Mouse (Mus musculus) ZHBTc4 (cell line): Measurements from ENCODE around the gene Rcvrn.

Source experiments
- DNase-seq: peaks from one replicate; pipeline ENCODE4 v3.0.0-alpha.2; 2011; ENCODE audit warnings: low read depth, low spot score

The Rcvrn gene

GRCm38 (mm10) chr11:67668460-67669007 is 26.6 kb upstream of the Rcvrn start:
- no peak for DNase-seq

GRCm38 (mm10) chr11:67670031-67670430 is 25.1 kb upstream of the Rcvrn start:
- DNase-seq = no peak

DNA sequence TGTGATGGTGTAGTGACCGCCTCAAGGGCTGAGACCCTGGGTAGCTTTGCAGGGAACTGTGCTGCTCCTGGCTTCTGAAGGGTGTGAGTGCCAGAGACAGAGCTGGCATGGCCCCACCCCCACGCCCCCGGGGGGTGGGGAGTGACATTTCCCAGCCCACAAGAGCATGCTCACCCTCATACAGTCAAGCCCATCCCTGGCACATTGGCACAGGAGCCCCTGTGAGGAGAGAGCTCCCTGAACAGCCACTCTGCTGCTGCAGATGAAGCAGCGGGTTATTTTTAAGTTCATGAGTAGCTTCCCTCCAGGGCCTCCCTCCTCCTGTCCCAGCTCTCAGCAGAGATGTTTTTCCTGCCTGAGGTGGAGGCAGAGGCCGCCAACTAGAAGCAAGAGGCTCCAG is 23.0 kb upstream of the Rcvrn start:
- DNase-seq = no peak

GRCm38 (mm10) chr11:67675562-67676540 is 19.3 kb upstream of the Rcvrn start:
- DNase-seq = peak; percentile 70

DNA sequence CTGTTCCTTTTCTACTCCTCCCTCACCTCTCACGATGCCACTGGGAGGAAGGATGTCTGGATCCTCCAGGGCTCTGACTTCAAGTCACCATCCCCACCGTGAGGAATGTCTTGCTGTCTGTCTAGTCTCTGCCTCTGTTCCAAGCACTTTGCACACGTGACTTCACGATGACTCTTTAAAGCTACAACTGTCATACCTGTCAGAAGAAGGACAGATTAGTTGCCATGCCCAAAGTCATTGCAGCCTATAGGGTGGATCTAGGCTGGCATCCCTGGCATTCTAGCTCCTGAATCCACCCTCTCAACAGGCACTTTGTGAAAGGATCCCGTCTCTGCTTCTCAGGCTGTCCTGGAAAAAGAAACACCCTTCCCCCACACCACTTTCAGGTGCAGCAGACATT is 15.8 kb upstream of the Rcvrn start:
- DNase-seq = no peak

DNA sequence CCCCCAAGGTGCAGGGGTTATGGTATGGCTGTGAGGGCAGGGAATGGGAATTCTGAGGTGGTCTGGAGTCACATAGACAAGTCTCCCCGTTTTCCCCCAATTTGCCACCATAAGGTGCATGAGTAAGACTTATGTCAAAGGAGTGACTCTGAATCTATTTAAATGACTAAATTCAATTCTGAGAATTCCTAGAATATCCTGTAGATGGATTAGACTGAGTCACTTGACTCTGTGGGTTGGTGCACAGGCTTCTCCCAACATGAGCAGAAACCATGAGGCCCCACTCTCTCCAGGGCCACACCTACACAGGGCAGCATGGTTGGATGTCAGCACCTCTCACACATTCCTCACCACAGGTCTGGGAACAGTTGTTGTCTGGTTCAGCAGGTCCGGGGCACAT is 15.2 kb upstream of the Rcvrn start:
- no peak for DNase-seq

DNA sequence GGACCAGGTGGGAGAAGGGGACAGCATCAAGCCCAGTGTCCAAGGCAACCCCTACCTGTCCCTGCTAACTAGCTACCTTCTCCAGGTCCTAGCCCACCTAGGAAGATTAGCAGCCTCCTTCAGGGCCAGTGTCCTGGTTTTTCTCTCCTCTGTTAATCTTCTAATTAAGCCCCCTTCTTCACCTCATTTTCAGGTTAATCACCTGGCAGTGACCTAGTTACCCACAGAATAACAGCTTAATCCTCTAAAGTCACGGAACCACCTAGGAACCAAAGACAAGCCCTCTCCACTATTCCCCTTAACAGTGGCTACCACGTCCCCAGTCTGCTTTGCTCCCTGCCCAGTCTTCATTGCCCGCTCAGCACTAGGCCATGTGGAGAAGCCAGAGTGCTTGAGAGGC is 13.3 kb upstream of the Rcvrn start:
- DNase-seq = no peak

- no peak for DNase-seq
Observed at GRCm38 (mm10) chr11:67686109-67686508, 9.0 kb upstream of the Rcvrn start.

- DNase-seq = no peak
Observed at GRCm38 (mm10) chr11:67712976-67713375, 17.9 kb downstream of the Rcvrn start.

GRCm38 (mm10) chr11:67715382-67715781 is 20.3 kb downstream of the Rcvrn start:
- no peak for DNase-seq

DNA sequence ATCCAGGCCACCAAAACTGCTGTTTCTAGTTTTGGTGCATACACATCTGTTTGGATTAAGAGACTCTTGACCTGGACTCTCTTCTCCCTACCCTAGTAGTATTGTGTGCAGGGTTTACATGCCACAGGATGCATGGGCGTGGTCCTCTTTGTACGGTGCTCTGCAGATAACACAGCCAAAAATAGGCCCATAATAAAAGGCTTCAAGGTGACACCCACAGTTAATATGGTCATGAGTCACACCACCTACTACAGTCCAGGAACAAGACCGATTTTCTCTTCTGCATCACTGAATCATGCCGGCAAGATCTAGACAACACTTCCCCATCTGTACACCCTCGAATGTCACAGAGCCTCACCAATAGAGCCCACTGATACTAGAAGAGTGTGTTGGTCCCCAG is 26.4 kb downstream of the Rcvrn start:
- no peak for DNase-seq

DNA sequence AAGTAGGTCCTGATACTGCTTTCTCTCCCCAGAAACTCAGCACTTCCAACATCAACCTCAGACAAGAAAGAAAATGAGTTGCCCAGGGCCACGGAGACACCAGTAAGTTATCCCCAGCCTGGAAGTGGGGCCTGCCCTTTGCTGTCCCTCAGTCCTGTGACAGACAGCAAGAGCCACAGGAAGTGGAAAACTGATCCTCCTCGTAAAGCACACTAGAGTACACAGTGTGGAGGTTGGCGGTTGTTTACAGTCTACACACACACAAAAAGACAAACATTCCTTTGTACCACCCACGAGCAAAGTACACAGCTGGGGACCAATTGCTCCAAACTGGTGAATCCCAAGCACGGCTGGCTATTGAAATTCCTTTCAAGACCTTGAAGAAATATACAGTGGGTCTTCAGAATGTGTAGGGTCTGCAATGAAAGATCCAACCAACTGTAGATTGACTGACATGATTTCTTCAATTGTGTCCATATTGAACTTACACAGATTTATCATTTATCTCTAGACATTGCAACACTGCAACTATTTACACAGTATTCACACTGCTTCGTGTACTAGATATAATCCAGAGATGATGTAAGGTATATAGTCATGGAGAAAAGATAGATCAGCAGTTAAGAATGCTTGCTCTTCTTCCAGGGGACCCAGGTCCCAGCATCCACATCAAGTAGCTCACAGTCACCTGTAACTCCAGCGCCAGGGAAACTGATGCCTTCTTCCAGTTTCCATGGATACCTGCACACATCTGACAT is 27.5 kb downstream of the Rcvrn start:
- no peak for DNase-seq

- DNase-seq = no peak
Observed at GRCm38 (mm10) chr11:67723231-67724013, 28.3 kb downstream of the Rcvrn start.

DNA sequence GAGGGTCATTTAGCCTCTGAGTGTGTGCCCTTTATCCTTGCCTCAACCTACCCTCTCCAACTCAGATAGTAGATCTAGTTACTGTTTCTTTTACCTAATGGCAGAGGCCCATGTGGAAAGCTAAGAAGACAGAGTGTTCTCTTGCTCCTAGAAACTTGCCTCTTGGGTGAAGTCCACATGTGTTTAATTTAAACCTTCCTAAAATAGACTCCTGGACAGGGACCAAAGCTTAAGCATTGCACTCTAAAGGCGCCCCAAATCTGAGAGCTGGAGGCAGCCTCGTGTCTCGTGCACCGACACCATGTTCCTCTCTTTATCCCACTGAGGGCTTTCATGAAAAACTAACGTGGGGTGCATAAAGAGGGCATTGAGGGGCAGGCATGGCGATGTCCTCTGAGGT is 32.0 kb downstream of the Rcvrn start:
- no peak for DNase-seq

DNA sequence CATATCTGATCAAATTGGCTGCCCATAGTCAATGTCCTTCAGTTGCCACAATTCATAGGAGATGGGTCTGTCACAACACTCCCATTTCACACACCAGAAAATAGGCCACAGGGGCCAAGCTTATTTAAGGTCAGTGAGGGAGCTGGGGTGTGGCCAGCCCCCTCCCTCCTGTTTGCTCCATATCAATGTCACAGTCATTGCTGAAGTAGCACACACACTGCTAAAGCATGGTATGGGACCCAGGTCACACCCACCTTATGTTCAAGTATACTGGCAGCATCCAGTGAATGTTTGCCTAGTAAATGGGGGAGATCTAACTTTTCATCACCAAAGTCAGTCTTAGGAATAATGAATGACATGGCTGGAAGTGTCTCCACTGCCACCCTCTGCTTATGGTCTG is 33.6 kb downstream of the Rcvrn start:
- no peak for DNase-seq

DNA sequence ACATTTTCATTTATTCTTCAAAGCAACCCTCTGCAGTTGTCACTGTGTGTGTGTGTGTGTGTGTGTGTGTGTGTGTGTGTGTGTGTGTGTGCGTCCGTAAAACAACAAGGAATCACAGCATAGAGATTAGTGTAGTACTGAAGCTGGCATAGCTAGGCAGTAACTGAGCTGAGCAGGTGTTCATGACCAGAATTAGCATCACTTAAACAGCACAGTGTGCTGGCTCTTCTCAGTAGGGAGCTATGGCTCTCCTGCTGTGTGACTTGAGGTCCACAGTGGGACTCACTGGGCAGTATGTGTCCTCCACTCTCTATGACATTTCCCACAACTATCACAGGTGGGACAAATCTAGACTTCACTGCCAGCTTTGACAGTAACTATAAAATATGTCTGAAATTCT is 35.9 kb downstream of the Rcvrn start:
- no peak for DNase-seq

DNA sequence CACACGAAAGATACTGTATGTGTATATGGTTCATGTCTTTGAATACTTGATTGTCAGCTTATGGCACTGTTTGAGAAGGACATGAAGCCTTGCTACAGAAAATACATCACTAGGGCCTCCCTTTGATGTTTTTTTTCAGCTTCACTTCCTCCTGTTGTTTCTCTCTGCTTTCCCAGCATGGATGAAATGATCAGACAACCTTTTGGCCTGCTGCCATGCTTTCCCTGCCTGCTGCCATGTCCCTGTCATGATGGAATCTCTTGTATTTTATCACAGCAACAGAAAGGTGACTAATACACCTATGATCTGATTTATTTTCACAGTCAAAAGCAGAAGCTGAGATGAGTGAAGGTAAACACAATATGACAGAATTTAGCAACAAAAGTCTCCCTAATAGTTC is 38.6 kb downstream of the Rcvrn start:
- DNase-seq = no peak

- DNase-seq = no peak
Observed at GRCm38 (mm10) chr11:67734597-67734996, 39.5 kb downstream of the Rcvrn start.

DNA sequence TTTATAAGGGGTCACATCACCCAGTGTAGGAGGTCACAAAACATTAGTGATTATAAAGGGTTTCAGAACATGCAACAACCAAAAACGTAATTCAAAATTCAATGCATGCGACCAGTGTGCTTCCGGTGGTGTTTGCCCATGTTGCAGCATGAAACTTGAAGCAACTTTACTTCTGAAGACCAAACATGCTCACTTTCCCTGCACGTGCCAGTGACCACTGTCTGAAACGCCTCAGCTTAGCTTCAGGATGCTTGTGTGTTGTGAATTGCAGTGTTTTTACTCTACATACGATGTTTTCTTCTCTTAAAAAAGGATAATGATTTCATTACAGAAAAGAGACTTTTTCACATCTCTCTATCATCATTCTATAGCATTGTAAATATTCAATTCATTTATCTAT is 43.2 kb downstream of the Rcvrn start:
- DNase-seq = no peak

DNA sequence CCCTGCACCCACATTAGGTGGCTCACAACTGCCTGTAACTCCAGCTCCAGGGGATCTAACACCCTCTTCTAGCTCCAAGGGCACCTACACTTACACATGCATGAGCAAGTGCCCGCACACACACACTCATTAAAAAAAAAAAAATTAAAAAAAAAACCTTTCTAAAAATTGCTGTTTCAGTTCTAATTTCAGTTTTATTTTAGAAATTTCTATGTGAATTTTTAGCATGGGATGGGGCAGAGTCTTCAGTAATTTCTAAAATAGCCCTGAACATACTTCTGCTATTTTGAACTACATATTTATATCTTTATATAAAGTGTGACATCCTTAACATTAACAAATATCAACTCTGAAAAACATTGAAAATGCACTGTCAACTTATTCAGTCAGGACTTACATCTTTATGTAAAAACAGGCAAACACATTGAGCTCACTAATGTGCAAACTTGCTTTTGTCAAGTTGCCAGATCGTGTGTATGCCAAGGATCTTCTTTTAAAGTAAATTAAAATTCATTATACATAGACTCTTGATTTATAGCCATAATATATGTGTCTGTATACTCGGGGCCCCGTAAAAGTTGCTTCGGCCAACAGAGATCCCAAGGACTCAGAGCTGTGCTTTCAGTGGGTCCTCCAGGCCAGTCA is 43.8 kb downstream of the Rcvrn start:
- DNase-seq = no peak

GRCm38 (mm10) chr11:67741569-67741968 is 46.4 kb downstream of the Rcvrn start:
- DNase-seq = no peak
